Mouse (Mus musculus): ENCODE measurements at regions not wholly inside any gene's neighbourhood (a gene's known extent, or its start where the extent isn't known, plus 50 kb on each side); places are given as distances from the start of the nearest gene placed in this dataset.

- TF ChIP-seq POLR2A (IDR thresholded peaks at IDR 0.05; ENCODE audit: insufficient read depth, low read length) (no peak), CTCF (IDR thresholded peaks at IDR 0.05; ENCODE audit: low read depth, low read length) (no peak)
Observed at GRCm38 (mm10) chr2:48317821-48318220, 496.1 kb upstream of the Acvr2a start.

All from ES-Bruce4 (cell line).